Mouse (Mus musculus) fibroblast of lung, adult 2 months (primary cell): ENCODE results near the gene Tex2.
"Not testable (repeated sequence)": the region's sequence is repeated elsewhere in the genome, so short reads cannot be mapped to it uniquely, and the experiment has no call there.

Experiments used
- DNase-seq: peaks from one replicate; pipeline ENCODE4 v3.0.0-alpha.2; 2011; ENCODE audit warnings: low read depth

The Tex2 gene

GRCm38 (mm10) chr11:106506211-106506610 lies 107.0 kb downstream of the Tex2 start:
- no peak for DNase-seq

- DNase-seq = no peak
Observed at GRCm38 (mm10) chr11:106504129-106504528, 109.1 kb downstream of the Tex2 start.

- DNase-seq = no peak
Observed at GRCm38 (mm10) chr11:106503425-106503717, 109.9 kb downstream of the Tex2 start.

GRCm38 (mm10) chr11:106502631-106503424 lies 110.4 kb downstream of the Tex2 start:
- DNase-seq = no peak

GRCm38 (mm10) chr11:106502159-106502505 lies 111.1 kb downstream of the Tex2 start:
- no peak for DNase-seq

- DNase-seq = no peak
Observed at GRCm38 (mm10) chr11:106501308-106502158, 111.7 kb downstream of the Tex2 start.

GRCm38 (mm10) chr11:106500393-106501307 lies 112.6 kb downstream of the Tex2 start:
- peak; percentile 96 for DNase-seq

GRCm38 (mm10) chr11:106498739-106499379 lies 114.4 kb downstream of the Tex2 start:
- DNase-seq = no peak

GRCm38 (mm10) chr11:106497926-106498325 lies 115.3 kb downstream of the Tex2 start:
- no peak for DNase-seq

GRCm38 (mm10) chr11:106497009-106497408 lies 116.2 kb downstream of the Tex2 start:
- not testable (repeated sequence) for DNase-seq

GRCm38 (mm10) chr11:106492984-106493669 lies 120.1 kb downstream of the Tex2 start:
- no peak for DNase-seq

GRCm38 (mm10) chr11:106491393-106491792 lies 121.8 kb downstream of the Tex2 start:
- DNase-seq = no peak

- DNase-seq = not testable (repeated sequence)
Observed at GRCm38 (mm10) chr11:106490600-106490999, 122.6 kb downstream of the Tex2 start.

GRCm38 (mm10) chr11:106490057-106490456 lies 123.2 kb downstream of the Tex2 start:
- DNase-seq = no peak

GRCm38 (mm10) chr11:106489036-106489693 lies 124.1 kb downstream of the Tex2 start:
- no peak for DNase-seq

- no peak for DNase-seq
Observed at GRCm38 (mm10) chr11:106488126-106488561, 125.1 kb downstream of the Tex2 start.

GRCm38 (mm10) chr11:106487733-106488115 lies 125.5 kb downstream of the Tex2 start, which contains the start of gene Ern1:
TSS of gene Ern1 (minus strand) at chr11:106487852.
- peak; percentile 70 for DNase-seq

- no peak for DNase-seq
Observed at GRCm38 (mm10) chr11:106486866-106487732, 126.1 kb downstream of the Tex2 start.
